Mouse (Mus musculus) left cerebral cortex, adult 2 months (tissue): Measurements from ENCODE around the gene Pth1r. TPM values are rescaled to one million over a fixed set of nuclear protein-coding genes. Genes with fewer than 3 reads are reported as not detected.

Source experiments
- DNase-seq, 2 experiments: peaks; one replicate each; pipeline ENCODE4 v3.0.0; 2021 to 2022; ENCODE audit warnings: low spot score in 2 of 2, mixed read lengths in 1 of 2; ENCODE audit errors: extremely low spot score in 1 of 2
- H3K27ac ChIP-seq: fragments of 200-600 bp; 2 replicates; pipeline ENCODE4 v1.8.1; 2022
- H3K4me3 ChIP-seq: fragments of 200-600 bp; 2 replicates; pipeline ENCODE4 v1.8.1; 2022
- CTCF ChIP-seq: fragments of 200-600 bp; IDR thresholded peaks from 2 replicates; pipeline ENCODE4 v1.8.1; 2022; ENCODE audit warnings: antibody characterized with exemption, mild to moderate bottlenecking, moderate library complexity
- intact Hi-C: fragments of 180-260 bp; cut with DNase I; formaldehyde crosslinking; loops from one replicate; pipeline ENCODE4 v1.15.1; 2025
- total RNA-seq, 2 experiments: library from RNA; stranded (reverse); gene quantifications; 2 replicates each; pipeline ENCODE4 v1.2.3; 2021

Gene Pth1r
- total RNA-seq, 2 experiments from 2014 or later: 5.8 to 7.2 TPM

GRCm38 (mm10) chr9:110709640-110710258 is 37.2 kb downstream of the Pth1r start:
- peak; percentile 96 for TF ChIP-seq CTCF
- peak; percentile 72 to 78 for DNase-seq
- intact Hi-C loops: loop anchor here (1.0 to 5.0 kb wide), 5 partner anchors 37 to 299 kb away; partner anchors contain the start of gene Nbeal2
- Histone ChIP-seq H3K4me3 (peak overlapping the region; percentile 15; the same call in 1 of the 2 replicates), H3K27ac (peak overlapping the region; percentile 62)

DNA sequence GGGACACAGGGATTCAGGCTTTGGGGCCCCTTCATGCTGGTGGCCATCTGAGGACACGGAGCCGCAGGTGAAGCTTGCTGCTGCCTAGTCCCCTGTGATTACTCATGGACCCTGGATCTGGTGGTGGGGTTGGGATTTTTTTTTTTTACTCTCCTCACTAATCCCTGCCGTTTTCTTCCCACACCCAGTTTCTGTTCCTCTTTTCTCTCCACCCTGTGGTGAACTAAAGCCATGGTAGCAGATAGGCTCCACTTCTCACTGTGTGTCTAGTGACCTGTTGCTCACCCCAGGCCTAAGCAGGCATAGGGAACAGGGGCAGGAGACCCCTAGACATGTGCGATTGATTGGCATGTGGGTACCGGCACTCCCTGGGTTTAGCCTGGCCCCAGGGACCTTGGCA is 40.2 kb downstream of the Pth1r start:
- intact Hi-C loops: loop anchor here (5.0 kb wide), 3 partner anchors 34 to 259 kb away; partner anchors contain the start of gene Nbeal2
- TF ChIP-seq CTCF: no peak
- no peak for DNase-seq
- H3K4me3 ChIP-seq: no peak overlapping the region
- H3K27ac ChIP-seq: no peak overlapping the region

GRCm38 (mm10) chr9:110703951-110704350 is 43.0 kb downstream of the Pth1r start:
- Histone ChIP-seq H3K27ac (no peak overlapping the region), H3K4me3 (no peak overlapping the region)
- DNase-seq: no peak
- no peak for TF ChIP-seq CTCF
- intact Hi-C loops: no loop called here

- H3K27ac ChIP-seq: no peak overlapping the region
- no peak for TF ChIP-seq CTCF
- no peak overlapping the region for H3K4me3 ChIP-seq
- intact Hi-C loops: no loop called here
- DNase-seq: no peak
Measured at GRCm38 (mm10) chr9:110702848-110703247, 44.1 kb downstream of the Pth1r start.

DNA sequence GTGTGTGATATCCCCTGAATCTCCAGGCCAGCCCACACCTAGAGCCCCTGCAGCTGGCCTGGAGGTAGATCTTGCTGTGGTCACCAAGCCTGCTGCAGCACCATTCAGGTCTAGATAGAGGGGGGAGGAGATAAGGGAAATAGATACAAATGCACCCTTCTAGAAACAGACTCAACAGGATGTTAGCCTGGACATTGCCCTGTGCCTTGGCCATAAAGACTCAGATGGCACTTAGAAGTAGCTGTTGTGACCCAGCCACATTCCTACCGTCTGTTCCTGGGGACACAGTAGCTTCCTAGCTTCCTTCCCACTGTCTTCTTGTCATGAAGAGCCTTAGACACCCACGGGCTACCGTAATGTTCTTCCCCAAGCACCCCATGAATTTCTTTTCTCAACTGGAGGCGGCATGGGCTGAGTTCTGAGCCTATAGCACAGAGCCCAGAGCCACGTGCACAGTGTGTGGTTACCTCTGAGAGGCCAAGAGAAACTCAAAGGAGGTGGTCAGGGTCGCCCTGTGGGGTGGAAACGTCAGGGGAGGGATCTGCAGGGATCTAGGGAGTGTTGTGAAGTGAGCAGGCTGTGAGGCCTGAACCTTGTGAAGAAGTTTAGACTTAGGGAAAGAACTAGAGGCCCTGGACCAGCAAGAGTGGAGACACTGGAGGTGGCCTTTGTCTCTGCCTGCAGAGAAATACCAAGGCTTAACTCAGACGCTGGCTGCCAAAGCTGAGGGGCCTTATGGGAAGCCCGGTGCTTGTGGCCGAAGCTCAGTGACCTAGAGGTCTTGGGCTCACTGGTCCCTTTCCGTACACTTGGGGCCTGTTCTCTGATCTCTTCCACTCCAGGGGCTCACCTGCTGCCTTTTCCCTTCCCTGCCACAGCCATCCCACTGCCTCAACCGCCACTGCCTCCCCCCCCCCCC is 45.6 kb downstream of the Pth1r start:
- intact Hi-C loops: no loop called here
- DNase-seq: no peak

GRCm38 (mm10) chr9:110699574-110699973 is 47.4 kb downstream of the Pth1r start:
- TF ChIP-seq CTCF: no peak
- DNase-seq: no peak
- intact Hi-C loops: no loop called here
- Histone ChIP-seq H3K27ac (no peak overlapping the region), H3K4me3 (no peak overlapping the region)

More for the DNA sequence above, 45.6 kb downstream of the Pth1r start:
- no peak overlapping the region for H3K4me3 ChIP-seq
- TF ChIP-seq CTCF: no peak
- H3K27ac ChIP-seq: no peak overlapping the region

- Histone ChIP-seq H3K4me3 (no peak overlapping the region), H3K27ac (no peak overlapping the region)
- TF ChIP-seq CTCF: no peak
- no peak for DNase-seq
- intact Hi-C loops: no loop called here
Measured at GRCm38 (mm10) chr9:110697465-110697864, 49.5 kb downstream of the Pth1r start.

DNA sequence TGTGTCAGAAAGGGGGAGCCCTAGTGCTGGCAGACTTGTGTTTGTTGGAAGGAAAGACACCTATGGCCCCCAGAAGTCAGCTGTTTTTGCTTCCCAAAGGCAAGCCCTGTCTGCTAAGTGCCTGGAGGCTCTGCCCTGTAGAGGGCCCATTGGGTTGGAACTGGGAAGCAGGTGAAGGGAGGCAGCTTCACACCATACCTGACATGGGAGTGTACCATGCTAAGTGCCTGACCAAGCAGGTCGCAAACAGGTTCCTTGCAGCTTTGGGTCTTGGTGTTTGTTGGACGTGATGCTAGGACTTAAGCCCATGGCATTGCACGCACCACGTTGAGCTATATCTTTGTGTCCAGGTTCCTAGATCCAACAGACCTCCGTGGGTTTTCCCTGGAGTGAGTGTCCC is 50.5 kb downstream of the Pth1r start:
- H3K4me3 ChIP-seq: no peak overlapping the region
- TF ChIP-seq CTCF: no peak
- no peak for DNase-seq
- H3K27ac ChIP-seq: no peak overlapping the region
- intact Hi-C loops: no loop called here

DNA sequence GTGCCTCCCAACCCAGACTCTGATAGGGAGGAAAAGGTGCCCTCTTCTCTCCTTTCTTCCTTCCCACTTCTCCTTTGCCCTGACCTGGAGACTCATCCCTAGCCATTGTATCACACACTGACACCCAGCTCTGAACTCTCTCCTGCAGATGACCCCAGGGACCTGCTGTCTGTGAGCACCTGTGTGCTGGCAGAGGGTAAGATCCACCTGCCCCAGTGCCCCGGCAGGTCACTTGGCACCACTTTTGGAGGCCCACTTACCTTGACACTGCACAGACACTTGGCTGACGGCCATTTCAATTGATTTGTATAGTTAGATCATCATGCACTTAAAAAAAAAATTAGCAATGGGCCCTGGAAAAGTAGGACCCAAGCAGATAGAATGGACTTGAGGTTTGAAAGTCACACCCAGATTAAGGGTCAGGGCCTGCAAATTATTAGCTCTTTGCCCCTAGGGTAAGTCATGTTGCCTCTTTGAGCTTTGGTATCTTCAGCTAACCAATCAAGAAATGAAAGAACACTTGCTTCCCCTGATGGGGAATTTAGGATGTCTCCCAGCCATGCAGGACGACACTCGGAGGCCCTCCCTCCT is 51.7 kb downstream of the Pth1r start:
- H3K27ac ChIP-seq: no peak overlapping the region
- H3K4me3 ChIP-seq: no peak overlapping the region
- intact Hi-C loops: no loop called here

GRCm38 (mm10) chr9:110689261-110689779 is 57.6 kb downstream of the Pth1r start:
- intact Hi-C loops: no loop called here
- TF ChIP-seq CTCF: no peak
- no peak for DNase-seq
- Histone ChIP-seq H3K4me3 (no peak overlapping the region), H3K27ac (no peak overlapping the region)

More for the DNA sequence above, 51.7 kb downstream of the Pth1r start:
- no peak for DNase-seq
- no peak for TF ChIP-seq CTCF

GRCm38 (mm10) chr9:110687846-110688245 is 59.1 kb downstream of the Pth1r start:
- intact Hi-C loops: no loop called here
- Histone ChIP-seq H3K27ac (no peak overlapping the region), H3K4me3 (no peak overlapping the region)
- DNase-seq: no peak
- TF ChIP-seq CTCF: no peak

GRCm38 (mm10) chr9:110687061-110687460 is 59.9 kb downstream of the Pth1r start:
- TF ChIP-seq CTCF: no peak; the same call in 1 of the 2 replicates
- H3K27ac ChIP-seq: no peak overlapping the region
- DNase-seq: no peak
- no peak overlapping the region for H3K4me3 ChIP-seq
- intact Hi-C loops: no loop called here
